Mouse (Mus musculus): ENCODE results near the gene Icosl. TPM values are rescaled to one million over a fixed set of nuclear protein-coding genes. Genes with fewer than 3 reads are reported as not detected.

The Icosl gene
- polyA plus RNA-seq, 1 experiment from 2014 or later = 5.9 TPM

DNA sequence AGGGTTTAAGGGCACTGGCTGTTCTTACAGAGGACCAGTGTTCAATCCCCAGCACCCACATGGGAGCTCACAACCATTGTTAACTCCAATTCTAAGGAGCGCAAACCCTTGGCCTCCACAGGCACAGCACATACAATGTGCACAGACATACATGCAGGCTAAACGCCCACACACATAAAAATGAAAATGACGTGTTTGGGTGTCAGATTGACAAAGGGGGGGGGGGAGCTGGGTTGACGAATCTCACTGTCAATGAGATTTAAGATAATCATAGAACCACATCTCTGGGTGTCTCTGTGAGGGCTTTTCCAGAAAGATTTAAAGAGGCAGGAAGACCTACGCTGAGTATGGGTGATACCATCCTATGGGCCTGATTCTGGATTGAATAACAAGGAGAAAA, 57.2 kb downstream of the Icosl start:
- no peak overlapping the region for H3K9ac ChIP-seq (ENCODE audit: low read depth, low read length)
- 88% methylated on average over 5 of the region's 5 CpGs for WGBS
- ATAC-seq = no peak
- no peak overlapping the region for H3K4me3 ChIP-seq (ENCODE audit: low read length)
- no peak overlapping the region for H3K4me2 ChIP-seq (ENCODE audit: low read depth, low read length)
- no peaks in the 10 kb centered on the region for H3K4me1 ChIP-seq (ENCODE audit: control insufficient read depth, insufficient read depth, low read length)
- H3K9me3 ChIP-seq (ENCODE audit: control insufficient read depth, low read length) = no peaks in the 10 kb centered on the region
- H3K27me3 ChIP-seq (replicated peaks; ENCODE audit: control insufficient read depth, insufficient read depth, low read length) = no peaks in the 10 kb centered on the region
- no peaks in the 10 kb centered on the region for H3K36me3 ChIP-seq (ENCODE audit: control insufficient read depth, insufficient read depth, low read length)
- no peak overlapping the region for H3K27ac ChIP-seq (ENCODE audit: low read length)

DNA sequence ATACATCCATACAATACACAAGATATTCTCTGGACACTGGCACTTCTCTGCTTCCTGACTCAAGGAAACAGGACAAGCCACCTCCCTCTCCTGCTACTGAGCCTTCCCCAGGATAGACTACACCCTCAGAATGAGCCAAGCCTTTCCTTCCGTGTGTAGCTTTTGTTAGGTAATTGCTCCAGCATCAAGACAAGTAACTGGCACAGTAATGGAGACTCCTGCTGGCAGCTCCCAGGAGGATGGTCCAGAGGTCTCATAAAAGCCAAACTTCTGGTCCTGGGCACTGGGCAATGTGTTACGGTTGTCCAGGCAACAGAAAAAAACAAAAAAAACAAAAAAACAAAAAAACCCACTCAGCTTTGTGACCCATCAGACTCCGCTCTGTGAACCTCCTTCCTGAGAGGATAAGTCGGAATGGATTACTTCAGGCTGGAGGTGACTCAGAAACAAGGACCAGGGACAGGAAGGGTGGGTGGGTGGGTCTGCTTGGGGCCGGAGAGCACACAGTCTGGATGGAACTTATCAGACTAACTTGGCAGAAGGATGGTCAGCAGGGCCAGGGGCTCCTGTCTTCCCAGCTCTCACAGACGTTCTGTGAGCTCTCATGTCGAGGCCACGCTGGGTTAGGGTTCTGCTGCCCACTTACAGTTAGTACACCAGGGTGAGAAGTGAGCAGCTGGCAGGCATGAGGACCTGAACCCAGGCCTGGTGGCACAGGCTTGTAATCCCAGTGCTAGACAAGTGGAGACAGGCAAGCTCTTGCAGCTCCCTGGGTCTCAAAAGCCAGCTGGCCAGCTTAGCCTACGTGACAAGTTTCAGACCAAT, 58.2 kb downstream of the Icosl start:
- 69% methylated on average over 9 of the region's 9 CpGs for WGBS
- Histone ChIP-seq H3K4me1 (ENCODE audit: control insufficient read depth, insufficient read depth, low read length) (no peaks in the 10 kb centered on the region), H3K9ac (ENCODE audit: low read depth, low read length) (no peak overlapping the region), H3K27me3 (replicated peaks; ENCODE audit: control insufficient read depth, insufficient read depth, low read length) (no peaks in the 10 kb centered on the region), H3K36me3 (ENCODE audit: control insufficient read depth, insufficient read depth, low read length) (no peaks in the 10 kb centered on the region), H3K4me2 (ENCODE audit: low read depth, low read length) (no peak overlapping the region), H3K4me3 (ENCODE audit: low read length) (no peak overlapping the region), H3K27ac (ENCODE audit: low read length) (no peak overlapping the region), H3K9me3 (ENCODE audit: control insufficient read depth, low read length) (no peaks in the 10 kb centered on the region)
- ATAC-seq = no peak

DNA sequence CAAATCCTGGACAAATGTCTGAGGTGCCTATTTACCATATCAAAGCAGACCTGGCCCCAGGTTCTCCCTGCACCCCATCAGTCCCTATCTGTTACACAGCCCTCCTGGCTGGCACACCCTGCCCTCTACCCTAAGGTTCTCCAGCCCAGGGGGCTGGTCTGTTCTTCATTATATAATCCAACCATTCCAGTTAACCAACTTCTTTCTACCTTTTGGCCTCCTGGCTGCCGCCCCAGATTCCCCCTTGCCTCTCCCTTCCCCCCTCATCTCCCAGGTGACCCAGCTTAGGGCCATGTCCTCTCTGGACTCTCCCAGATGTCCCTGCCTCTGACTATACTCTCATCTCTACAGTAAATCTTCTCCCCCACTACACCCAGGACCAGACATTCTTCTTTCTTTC, 58.8 kb downstream of the Icosl start:
- Histone ChIP-seq H3K4me2 (ENCODE audit: low read depth, low read length) (no peak overlapping the region), H3K4me3 (ENCODE audit: low read length) (no peak overlapping the region), H3K36me3 (ENCODE audit: control insufficient read depth, insufficient read depth, low read length) (no peaks in the 10 kb centered on the region), H3K9ac (ENCODE audit: low read depth, low read length) (no peak overlapping the region), H3K27ac (ENCODE audit: low read length) (no peak overlapping the region), H3K9me3 (ENCODE audit: control insufficient read depth, low read length) (no peaks in the 10 kb centered on the region), H3K27me3 (replicated peaks; ENCODE audit: control insufficient read depth, insufficient read depth, low read length) (no peaks in the 10 kb centered on the region), H3K4me1 (ENCODE audit: control insufficient read depth, insufficient read depth, low read length) (no peaks in the 10 kb centered on the region)
- WGBS = 20% methylated on average over 1 of the region's 1 CpGs
- 0 out of 2 replicates have a peak, but pooled peaks have one; percentile 23 for ATAC-seq

DNA sequence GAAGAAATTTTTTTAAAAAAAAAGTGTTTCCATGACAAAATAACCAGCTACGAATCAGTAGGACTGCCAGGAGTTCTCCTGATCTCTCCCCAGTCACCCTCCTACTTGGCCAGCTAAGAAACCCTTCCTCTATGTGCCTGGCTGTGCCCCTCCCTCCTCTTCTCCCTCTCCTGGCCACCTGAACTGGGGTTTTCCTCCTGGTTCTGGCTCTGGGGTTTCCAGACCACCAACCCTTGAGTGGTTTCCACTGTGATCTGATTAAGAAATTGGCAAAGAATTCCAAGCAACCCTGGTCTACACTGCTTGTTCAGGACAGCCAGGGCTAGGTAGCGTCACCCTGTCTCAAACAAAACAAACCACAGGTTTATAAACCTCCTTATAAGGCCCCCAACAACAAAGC, 59.5 kb downstream of the Icosl start:
- H3K36me3 ChIP-seq (ENCODE audit: control insufficient read depth, insufficient read depth, low read length) = no peaks in the 10 kb centered on the region
- no peaks in the 10 kb centered on the region for H3K4me1 ChIP-seq (ENCODE audit: control insufficient read depth, insufficient read depth, low read length)
- no peaks in the 10 kb centered on the region for H3K9me3 ChIP-seq (ENCODE audit: control insufficient read depth, low read length)
- no peak overlapping the region for H3K27ac ChIP-seq (ENCODE audit: low read length)
- no peak overlapping the region for H3K9ac ChIP-seq (ENCODE audit: low read depth, low read length)
- no peaks in the 10 kb centered on the region for H3K27me3 ChIP-seq (replicated peaks; ENCODE audit: control insufficient read depth, insufficient read depth, low read length)
- H3K4me3 ChIP-seq (ENCODE audit: low read length) = no peak overlapping the region
- H3K4me2 ChIP-seq (ENCODE audit: low read depth, low read length) = no peak overlapping the region
- WGBS = 91% methylated on average over 2 of the region's 2 CpGs
- ATAC-seq = no peak

DNA sequence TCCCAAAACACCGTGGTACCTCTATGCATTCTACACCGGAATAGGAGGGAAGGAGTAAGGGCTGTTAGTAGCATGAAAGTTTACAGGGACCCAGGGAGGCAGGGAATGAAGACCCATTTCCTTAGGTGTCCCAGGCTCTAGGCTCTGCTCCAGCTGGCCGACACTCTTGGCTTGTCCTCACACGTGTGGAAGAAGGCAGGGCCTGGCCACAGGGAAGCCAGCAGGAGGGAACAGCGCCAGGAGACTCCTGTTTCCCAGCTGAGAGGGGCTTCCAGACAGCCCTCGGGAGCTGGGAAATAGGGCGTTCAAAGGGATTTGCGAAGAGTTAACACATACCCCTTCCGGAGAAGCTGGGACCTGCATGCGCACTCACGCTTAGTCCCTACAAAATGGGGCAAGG, 60.3 kb downstream of the Icosl start:
- H3K4me1 ChIP-seq (ENCODE audit: control insufficient read depth, insufficient read depth, low read length) = peaks cover 2% of the 10 kb centered on the region
- H3K27ac ChIP-seq (ENCODE audit: low read length) = no peak overlapping the region
- no peak overlapping the region for H3K4me3 ChIP-seq (ENCODE audit: low read length)
- no peaks in the 10 kb centered on the region for H3K27me3 ChIP-seq (replicated peaks; ENCODE audit: control insufficient read depth, insufficient read depth, low read length)
- no peak overlapping the region for H3K9ac ChIP-seq (ENCODE audit: low read depth, low read length)
- no peak for ATAC-seq
- no peak overlapping the region for H3K4me2 ChIP-seq (ENCODE audit: low read depth, low read length)
- H3K36me3 ChIP-seq (ENCODE audit: control insufficient read depth, insufficient read depth, low read length) = no peaks in the 10 kb centered on the region
- no peaks in the 10 kb centered on the region for H3K9me3 ChIP-seq (ENCODE audit: control insufficient read depth, low read length)
- whole genome bisulfite sequencing = 52% methylated on average over 11 of the region's 11 CpGs

DNA sequence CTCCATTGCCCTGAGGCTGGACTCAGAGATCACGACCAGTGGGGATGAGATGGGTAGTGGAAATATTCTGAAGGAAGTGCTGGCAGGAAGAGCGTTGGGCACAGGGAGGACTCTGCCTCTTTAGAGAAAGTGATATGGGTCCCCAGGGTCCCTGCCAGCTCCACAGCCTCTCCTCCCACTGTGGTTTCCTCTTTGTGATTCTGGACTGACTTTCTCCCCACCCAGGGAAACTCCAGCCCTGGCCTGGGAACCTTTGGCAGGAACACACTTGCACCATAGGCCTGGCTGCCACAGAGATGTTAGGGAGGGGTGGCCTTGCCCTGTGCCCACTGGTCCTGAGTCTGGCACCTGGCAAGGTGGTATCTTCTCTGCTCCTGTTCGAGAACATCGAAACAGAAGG, 60.9 kb downstream of the Icosl start:
- H3K4me3 ChIP-seq (ENCODE audit: low read length) = no peak overlapping the region
- no peak for ATAC-seq
- no peak overlapping the region for H3K27ac ChIP-seq (ENCODE audit: low read length)
- 78% methylated on average over 4 of the region's 4 CpGs for WGBS
- no peaks in the 10 kb centered on the region for H3K9me3 ChIP-seq (ENCODE audit: control insufficient read depth, low read length)
- no peak overlapping the region for H3K4me2 ChIP-seq (ENCODE audit: low read depth, low read length)
- no peak overlapping the region for H3K9ac ChIP-seq (ENCODE audit: low read depth, low read length)
- no peaks in the 10 kb centered on the region for H3K36me3 ChIP-seq (ENCODE audit: control insufficient read depth, insufficient read depth, low read length)
- H3K4me1 ChIP-seq (ENCODE audit: control insufficient read depth, insufficient read depth, low read length) = peaks cover 8% of the 10 kb centered on the region
- no peaks in the 10 kb centered on the region for H3K27me3 ChIP-seq (replicated peaks; ENCODE audit: control insufficient read depth, insufficient read depth, low read length)

Other genes with a start within 250 kb of the Icosl start
- not detected in 2 replicates for gene Krtap10-4, start 242.2 kb upstream of the Icosl start, polyA plus RNA-seq (2015; fragmentation: Nextera tagmentation; extraction: Ambion mirVana)
- gene Krtap10-10, start 233.4 kb upstream of the Icosl start, polyA plus RNA-seq (2015; fragmentation: Nextera tagmentation; extraction: Ambion mirVana) = not detected in 2 replicates
- gene Gm36176, start 222.5 kb upstream of the Icosl start, polyA plus RNA-seq (2015; fragmentation: Nextera tagmentation; extraction: Ambion mirVana) = not detected in 2 replicates
- not detected in 2 replicates for gene Gm10318, start 216.4 kb upstream of the Icosl start, polyA plus RNA-seq (2015; fragmentation: Nextera tagmentation; extraction: Ambion mirVana)
- not detected in 2 replicates for gene Gm3285, start 207.3 kb upstream of the Icosl start, polyA plus RNA-seq (2015; fragmentation: Nextera tagmentation; extraction: Ambion mirVana)
- 3.3 TPM in 2 replicates for gene Lrrc3, start 166.8 kb upstream of the Icosl start, polyA plus RNA-seq (2015; fragmentation: Nextera tagmentation; extraction: Ambion mirVana)
- gene Trpm2, start 98.7 kb upstream of the Icosl start, polyA plus RNA-seq (2015; fragmentation: Nextera tagmentation; extraction: Ambion mirVana) = 0.91 and 0.92 TPM in 2 replicates
- 16.0 and 17.5 TPM in 2 replicates for gene 1810043G02Rik, start 90.8 kb upstream of the Icosl start, polyA plus RNA-seq (2015; fragmentation: Nextera tagmentation; extraction: Ambion mirVana)
- gene Pfkl, start 59.2 kb upstream of the Icosl start, polyA plus RNA-seq (2015; fragmentation: Nextera tagmentation; extraction: Ambion mirVana) = 282 and 298 TPM in 2 replicates
- 0.29 and 0.33 TPM in 2 replicates for gene Dnmt3l, start 27.4 kb upstream of the Icosl start, polyA plus RNA-seq (2015; fragmentation: Nextera tagmentation; extraction: Ambion mirVana)
- gene Aire, start 25.7 kb upstream of the Icosl start, polyA plus RNA-seq (2015; fragmentation: Nextera tagmentation; extraction: Ambion mirVana) = 0.16 and 0.20 TPM in 2 replicates
- 43.8 and 45.7 TPM in 2 replicates for gene D10Jhu81e, start 100.5 kb downstream of the Icosl start, polyA plus RNA-seq (2015; fragmentation: Nextera tagmentation; extraction: Ambion mirVana)
- 15.5 TPM in 2 replicates for gene Pwp2, start 115.8 kb downstream of the Icosl start, polyA plus RNA-seq (2015; fragmentation: Nextera tagmentation; extraction: Ambion mirVana)
- gene Trappc10, start 175.3 kb downstream of the Icosl start, polyA plus RNA-seq (2015; fragmentation: Nextera tagmentation; extraction: Ambion mirVana) = 3.3 and 4.9 TPM in 2 replicates

All from intestine, embryonic 16.5 days (tissue).